Mouse (Mus musculus) macrophage (primary cell): Measurements from ENCODE around the gene Surf6. TPM values are rescaled to one million over a fixed set of nuclear protein-coding genes. Genes with fewer than 3 reads are reported as not detected.

Experiments used
- H3K27ac ChIP-seq: fragments of 350-480 bp; formaldehyde crosslinking; 2 replicates; pipeline ENCODE4 v1.9.0; 2021
- H3K36me3 ChIP-seq: fragments of 350-480 bp; formaldehyde crosslinking; 2 replicates; pipeline ENCODE4 v1.9.0; 2021; ENCODE audit errors: inconsistent target
- H3K4me3 ChIP-seq: fragments of 350-480 bp; formaldehyde crosslinking; 2 replicates; pipeline ENCODE4 v1.9.0; 2021; ENCODE audit errors: inconsistent target
- H3K79me2 ChIP-seq: fragments of 350-480 bp; formaldehyde crosslinking; 2 replicates; pipeline ENCODE4 v1.9.0; 2021; ENCODE audit errors: inconsistent target
- WGBS: methylation state at CpG from one replicate; pipeline ENCODE4 v1.1.7; 2026; ENCODE audit warnings: inconsistent platforms; ENCODE audit not compliant: missing documents; 5-methylcytosine and 5-hydroxymethylcytosine counted together
- polyA plus RNA-seq: library from polyadenylated mRNA; stranded (reverse); fragments of 250-400 nt; gene quantifications from 3 replicates; pipeline ENCODE4 v1.2.4, GENCODE M21; 2018; ENCODE audit warnings: inconsistent platforms
- total RNA-seq, 78 experiments: library from RNA; depleted of rRNA; stranded (reverse); fragments of 250-400 nt; gene quantifications; 1 replicate in 9 of 78; 2 replicates in 24 of 78; 3 replicates in 43 of 78; 4 replicates in 2 of 78; pipeline ENCODE4 v1.2.4; 2018; ENCODE audit warnings: inconsistent platforms in 56 of 78

Surf6 gene
- total RNA-seq (2018; cell fraction: chromatin; rRNA removed): 10 to 100 TPM; 10.2 to 50.2 (median 26.1) TPM
- total RNA-seq (2018; cell fraction: cytosol; rRNA removed): 10 to 100 TPM in 23 of 26 experiments, 1 to 10 TPM in 3; 6.6 to 19.1 (median 14.0) TPM
- 10 to 100 TPM in 25 of 26 experiments, 1 to 10 TPM in 1; 9.6 to 40.8 (median 19.0) TPM for total RNA-seq (2018; cell fraction: nucleus; rRNA removed)
- polyA plus RNA-seq: 16.4 to 25.2 TPM (median 21.2 TPM) in 3 replicates

GRCm38 (mm10) chr2:26902467-26903220, at the start of gene Surf6:
TSS of gene Surf6 (minus strand) at chr2:26902879.
- Histone ChIP-seq H3K27ac (peak within 1 kb of the TSS; percentile 71), H3K36me3 (peaks cover 41% of the 10 kb centered on the region), H3K79me2 (peaks cover 79% of the 10 kb centered on the region), H3K4me3 (peak within 1 kb of the TSS; percentile 91)
- WGBS: 2% methylated on average over 41 of the region's 41 CpGs

GRCm38 (mm10) chr2:26952193-26952592, 49.5 kb upstream of the Surf6 start:
- Histone ChIP-seq H3K36me3 (peaks cover 58% of the 10 kb centered on the region), H3K79me2 (no peaks in the 10 kb centered on the region), H3K4me3 (no peak overlapping the region), H3K27ac (no peak overlapping the region)
- 91% methylated on average over 4 of the region's 4 CpGs for WGBS

GRCm38 (mm10) chr2:26951346-26951905, 48.7 kb upstream of the Surf6 start:
- H3K79me2 ChIP-seq: no peaks in the 10 kb centered on the region
- 94% methylated on average over 8 of the region's 8 CpGs for WGBS
- no peak overlapping the region for H3K4me3 ChIP-seq
- H3K36me3 ChIP-seq: peaks cover 50% of the 10 kb centered on the region
- no peak overlapping the region for H3K27ac ChIP-seq

GRCm38 (mm10) chr2:26950411-26950810, 47.7 kb upstream of the Surf6 start:
- Histone ChIP-seq H3K27ac (no peak overlapping the region), H3K36me3 (peaks cover 40% of the 10 kb centered on the region), H3K4me3 (no peak overlapping the region), H3K79me2 (no peaks in the 10 kb centered on the region)
- WGBS: 100% methylated on average over 2 of the region's 2 CpGs

- WGBS: 76% methylated on average over 3 of the region's 3 CpGs
These were observed 40.6 kb upstream of the Surf6 start for GRCm38 (mm10) chr2:26943253-26943652.

GRCm38 (mm10) chr2:26941539-26941938, 38.9 kb upstream of the Surf6 start:
- Histone ChIP-seq H3K27ac (peak overlapping the region; percentile 25), H3K4me3 (no peak overlapping the region), H3K36me3 (no peaks in the 10 kb centered on the region), H3K79me2 (no peaks in the 10 kb centered on the region)
- WGBS: 8% methylated on average over 5 of the region's 5 CpGs

More at GRCm38 (mm10) chr2:26943253-26943652, 40.6 kb upstream of the Surf6 start:
- H3K27ac ChIP-seq: no peak overlapping the region
- no peaks in the 10 kb centered on the region for H3K79me2 ChIP-seq
- no peaks in the 10 kb centered on the region for H3K36me3 ChIP-seq
- no peak overlapping the region for H3K4me3 ChIP-seq

- no peak overlapping the region for H3K4me3 ChIP-seq
- whole genome bisulfite sequencing: 14% methylated on average over 1 of the region's 1 CpGs
These were observed 33.7 kb upstream of the Surf6 start for GRCm38 (mm10) chr2:26936425-26936824.

GRCm38 (mm10) chr2:26935286-26935685, 32.6 kb upstream of the Surf6 start:
- H3K27ac ChIP-seq: no peak overlapping the region
- no peaks in the 10 kb centered on the region for H3K36me3 ChIP-seq
- H3K79me2 ChIP-seq: peaks cover 26% of the 10 kb centered on the region
- WGBS: 18% methylated on average over 2 of the region's 2 CpGs
- no peak overlapping the region for H3K4me3 ChIP-seq

More at GRCm38 (mm10) chr2:26936425-26936824, 33.7 kb upstream of the Surf6 start:
- Histone ChIP-seq H3K79me2 (peaks cover 15% of the 10 kb centered on the region), H3K27ac (no peak overlapping the region), H3K36me3 (no peaks in the 10 kb centered on the region)

- peak within 1 kb of the TSS; percentile 70 for H3K27ac ChIP-seq
- H3K36me3 ChIP-seq: 0 out of 2 replicates have a peak, but pooled peaks cover 5% of the 10 kb centered on the region
- peaks cover 44% of the 10 kb centered on the region for H3K79me2 ChIP-seq
- 3% methylated on average over 67 of the region's 70 CpGs for WGBS
- H3K4me3 ChIP-seq: peak within 1 kb of the TSS; percentile 90
These were observed 30.8 kb upstream of the Surf6 start, which contains the start of the genes Surf4 and Stkld1 for GRCm38 (mm10) chr2:26933304-26934055. TSS of gene Surf4 (minus strand) at chr2:26933928. TSS of gene Stkld1 (plus strand) at chr2:26934047.

GRCm38 (mm10) chr2:26932473-26933303, 30.0 kb upstream of the Surf6 start:
- whole genome bisulfite sequencing: 0% methylated on average over 47 of the region's 49 CpGs
- peaks cover 52% of the 10 kb centered on the region for H3K79me2 ChIP-seq

GRCm38 (mm10) chr2:26930390-26930789, 27.7 kb upstream of the Surf6 start:
- no peak overlapping the region for H3K27ac ChIP-seq
- no peak overlapping the region for H3K4me3 ChIP-seq
- 22% methylated on average over 1 of the region's 1 CpGs for WGBS
- peaks cover 75% of the 10 kb centered on the region for H3K79me2 ChIP-seq
- peaks cover 23% of the 10 kb centered on the region for H3K36me3 ChIP-seq

More at GRCm38 (mm10) chr2:26932473-26933303, 30.0 kb upstream of the Surf6 start:
- peak overlapping the region; percentile 70 for H3K27ac ChIP-seq
- peak overlapping the region; percentile 90 for H3K4me3 ChIP-seq
- 0 out of 2 replicates have a peak, but pooled peaks cover 5% of the 10 kb centered on the region for H3K36me3 ChIP-seq

GRCm38 (mm10) chr2:26927745-26928476, 25.2 kb upstream of the Surf6 start:
- WGBS: 87% methylated on average over 6 of the region's 6 CpGs
- H3K36me3 ChIP-seq: peaks cover 48% of the 10 kb centered on the region
- no peak overlapping the region for H3K4me3 ChIP-seq
- H3K79me2 ChIP-seq: peaks cover 100% of the 10 kb centered on the region
- H3K27ac ChIP-seq: peak overlapping the region; percentile 30

- peaks cover 86% of the 10 kb centered on the region for H3K36me3 ChIP-seq
- no peak overlapping the region for H3K4me3 ChIP-seq
- peaks cover 90% of the 10 kb centered on the region for H3K79me2 ChIP-seq
- no peak overlapping the region for H3K27ac ChIP-seq
- 80% methylated on average over 7 of the region's 9 CpGs for whole genome bisulfite sequencing
These were observed 19.1 kb upstream of the Surf6 start for GRCm38 (mm10) chr2:26921784-26922183.
